Mouse (Mus musculus) bone marrow macrophage, adult 2 months (primary cell): Measurements from ENCODE around the gene Hps1.

Experiments
- CTCF ChIP-seq: IDR thresholded peaks from 2 replicates; pipeline ENCODE4 v1.5.1; 2012; ENCODE audit warnings: low read depth, mild to moderate bottlenecking, low read length, moderate library complexity
- POLR2A ChIP-seq: IDR thresholded peaks from 2 replicates; pipeline ENCODE4 v1.6.1; 2012; ENCODE audit warnings: mild to moderate bottlenecking, low read depth, low read length, borderline replicate concordance

DNA sequence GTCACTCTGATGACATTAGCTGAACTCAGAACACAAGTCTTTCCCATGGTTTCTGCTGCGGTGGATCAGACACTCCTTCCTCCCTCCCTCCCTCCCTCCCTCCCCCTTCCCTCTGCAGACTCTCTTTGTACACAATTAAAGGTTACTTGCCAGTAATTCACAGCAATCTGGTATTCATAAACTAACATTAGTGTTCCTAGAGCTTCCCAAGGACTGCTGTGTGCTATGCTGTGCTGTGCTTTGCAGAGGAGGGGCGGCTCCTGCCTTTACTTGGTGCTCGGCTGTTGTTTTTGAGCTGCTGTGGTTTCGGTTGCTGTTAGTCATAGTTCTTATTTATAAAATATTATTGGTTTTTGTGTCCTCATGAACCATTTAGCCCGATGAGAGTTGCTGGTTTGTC, 62.1 kb downstream of the Hps1 start:
- TF ChIP-seq CTCF (no peak), POLR2A (no peak)
